Mouse (Mus musculus) heart, postnatal 0 days (tissue): ENCODE measurements around the gene Bub1.

Experiments
- CTCF ChIP-seq: IDR thresholded peaks from 2 replicates; pipeline ENCODE4 v1.5.1; 2016; ENCODE audit warnings: antibody characterized with exemption, control low read depth, low read depth
- EP300 ChIP-seq: IDR thresholded peaks from 2 replicates; pipeline ENCODE4 v1.6.1; 2016; ENCODE audit warnings: antibody characterized with exemption, low read depth

DNA sequence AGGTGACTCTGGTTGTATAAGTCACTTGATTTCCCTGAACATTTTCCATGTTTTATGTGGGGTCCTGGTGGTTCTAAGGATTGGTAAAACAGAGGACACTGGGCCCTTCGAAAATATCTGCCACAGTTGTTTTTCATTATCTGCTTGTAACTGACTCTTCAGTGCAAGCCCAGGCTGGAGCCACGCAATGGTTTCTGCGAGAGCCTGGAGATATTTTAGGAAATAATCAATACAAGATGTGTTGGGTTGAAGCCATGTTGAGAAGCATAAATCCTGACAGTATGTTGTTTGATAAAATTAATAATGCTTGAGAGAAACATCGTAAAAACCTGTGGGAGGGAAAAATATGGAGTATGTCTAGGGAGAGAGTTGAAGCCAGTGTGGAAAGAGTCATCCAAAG lies 32.7 kb upstream of the Bub1 start:
- TF ChIP-seq CTCF (no peak), EP300 (no peak)
